Mouse (Mus musculus) heart, embryonic 13.5 days (tissue): ENCODE results near the gene Gabarap. TPM values are rescaled to one million over a fixed set of nuclear protein-coding genes. Genes with fewer than 3 reads are reported as not detected.
A peak's percentile ranks its signal among the peaks of the same experiment; 100 is the strongest.
"Not testable (repeated sequence)": the region's sequence is repeated elsewhere in the genome, so short reads cannot be mapped to it uniquely, and the experiment has no call there.

Source experiments
- ATAC-seq: fragments of 200-750 bp; cut with Nextera tagmentation; 2 replicates; pipeline ENCODE4 v1.8.0; 2017; ENCODE audit warnings: moderate TSS enrichment; ENCODE audit not compliant: insufficient number of reproducible peaks, low FRiP score, low TSS enrichment; ENCODE audit errors: extremely low read depth
- H3K27ac ChIP-seq: fragments of 300-500 bp; sonication (generic); replicated peaks from 2 replicates; pipeline ENCODE4 v1.5.1; 2015; ENCODE audit warnings: moderate library complexity, mild to moderate bottlenecking, inconsistent platforms
- H3K27me3 ChIP-seq: fragments of 300-500 bp; sonication (generic); replicated peaks from 2 replicates; pipeline ENCODE4 v1.6.1; 2015; ENCODE audit warnings: mild to moderate bottlenecking, inconsistent platforms
- H3K36me3 ChIP-seq: fragments of 300-500 bp; sonication (generic); 2 replicates; pipeline ENCODE4 v1.6.1; 2015; ENCODE audit warnings: mild to moderate bottlenecking, inconsistent platforms
- H3K4me1 ChIP-seq: fragments of 300-500 bp; sonication (generic); 2 replicates; pipeline ENCODE4 v1.6.1; 2015; ENCODE audit warnings: inconsistent platforms
- H3K4me2 ChIP-seq: fragments of 300-500 bp; sonication (generic); 2 replicates; pipeline ENCODE4 v1.6.1; 2015; ENCODE audit warnings: inconsistent platforms, mild to moderate bottlenecking, moderate library complexity
- H3K4me3 ChIP-seq: fragments of 300-500 bp; sonication (generic); 2 replicates; pipeline ENCODE4 v1.5.1; 2015; ENCODE audit warnings: moderate library complexity, mild to moderate bottlenecking, inconsistent platforms
- H3K9ac ChIP-seq: fragments of 300-500 bp; sonication (generic); 2 replicates; pipeline ENCODE4 v1.6.1; 2015; ENCODE audit warnings: inconsistent platforms, mild to moderate bottlenecking, moderate library complexity
- H3K9me3 ChIP-seq: fragments of 300-500 bp; sonication (generic); 2 replicates; pipeline ENCODE4 v1.6.1; 2016; ENCODE audit warnings: inconsistent platforms
- WGBS: fragments of 180-500 bp; shearing (Covaris S2); methylation state at CpG from one replicate; pipeline ENCODE4 v1.1.7; 2015; ENCODE audit warnings: mixed read lengths; 5-methylcytosine and 5-hydroxymethylcytosine counted together
- polyA plus RNA-seq: library from polyadenylated mRNA; unstranded; fragments of >200 nt; fragmentation: Nextera tagmentation; extraction: Ambion mirVana; gene quantifications from 2 replicates; pipeline ENCODE4 v1.2.1, GENCODE M21; 2015

The Gabarap gene
- polyA plus RNA-seq, 1 experiment from 2014 or later, result 456 TPM

GRCm38 (mm10) chr11:70016177-70016576 lies 25.2 kb downstream of the Gabarap start:
- H3K4me3 ChIP-seq, ATAC-seq, H3K27me3 ChIP-seq, H3K9ac ChIP-seq, H3K4me2 ChIP-seq, H3K9me3 ChIP-seq, H3K27ac ChIP-seq: not testable (repeated sequence)
- WGBS, result 84% methylated on average over 2 of the region's 2 CpGs
- H3K4me1 ChIP-seq, result peaks cover 63% of the 10 kb centered on the region
- peaks cover 31% of the 10 kb centered on the region for H3K36me3 ChIP-seq

- Histone ChIP-seq H3K4me1 (peaks cover 68% of the 10 kb centered on the region), H3K9ac (peak within 1 kb of the TSS; percentile 90), H3K27me3 (no peaks in the 10 kb centered on the region), H3K4me3 (peak within 1 kb of the TSS; percentile 66), H3K9me3 (no peaks in the 10 kb centered on the region), H3K4me2 (peak within 1 kb of the TSS; percentile 86), H3K36me3 (peaks cover 26% of the 10 kb centered on the region), H3K27ac (peak within 1 kb of the TSS; percentile 87)
- WGBS, result 63% methylated on average over 3 of the region's 3 CpGs
- no peak for ATAC-seq
Observed at GRCm38 (mm10) chr11:70016669-70017068, 25.7 kb downstream of the Gabarap start, which contains the start of gene Dlg4. Dlg4 (plus strand) TSS chr11:70016942.

GRCm38 (mm10) chr11:70017199-70017767 lies 26.3 kb downstream of the Gabarap start:
- H3K4me2 ChIP-seq, result peak overlapping the region; percentile 86; the same call in 1 of the 2 replicates
- H3K4me3 ChIP-seq, result no peak overlapping the region
- H3K9me3 ChIP-seq, result no peaks in the 10 kb centered on the region
- 37% methylated on average over 7 of the region's 7 CpGs for WGBS
- peaks cover 73% of the 10 kb centered on the region for H3K4me1 ChIP-seq
- no peak for ATAC-seq
- no peaks in the 10 kb centered on the region for H3K27me3 ChIP-seq
- peak overlapping the region; percentile 90 for H3K9ac ChIP-seq
- H3K27ac ChIP-seq, result no peak overlapping the region
- peaks cover 20% of the 10 kb centered on the region for H3K36me3 ChIP-seq

- Histone ChIP-seq H3K9me3 (no peaks in the 10 kb centered on the region), H3K4me1 (peaks cover 81% of the 10 kb centered on the region)
- 2% methylated on average over 25 of the region's 25 CpGs for WGBS
Observed at GRCm38 (mm10) chr11:70018131-70018990, 27.4 kb downstream of the Gabarap start.

GRCm38 (mm10) chr11:70019495-70020021 lies 28.6 kb downstream of the Gabarap start:
- Histone ChIP-seq H3K9me3 (no peaks in the 10 kb centered on the region), H3K4me3 (peak overlapping the region; percentile 66), H3K4me1 (peaks cover 79% of the 10 kb centered on the region), H3K27ac (peak overlapping the region; percentile 87), H3K36me3 (no peaks in the 10 kb centered on the region), H3K9ac (peak overlapping the region; percentile 90), H3K4me2 (peak overlapping the region; percentile 86), H3K27me3 (no peaks in the 10 kb centered on the region)
- WGBS, result 7% methylated on average over 1 of the region's 2 CpGs
- ATAC-seq, result no peak

More at GRCm38 (mm10) chr11:70018131-70018990, 27.4 kb downstream of the Gabarap start:
- Histone ChIP-seq H3K4me3 (peak overlapping the region; percentile 66), H3K4me2 (peak overlapping the region; percentile 86), H3K27ac (peak overlapping the region; percentile 87), H3K27me3 (no peaks in the 10 kb centered on the region), H3K36me3 (peaks cover 9% of the 10 kb centered on the region), H3K9ac (peak overlapping the region; percentile 90)
- no peak for ATAC-seq

- H3K4me2 ChIP-seq, result peak overlapping the region; percentile 86
- ATAC-seq, result no peak
- no peaks in the 10 kb centered on the region for H3K9me3 ChIP-seq
- H3K27me3 ChIP-seq, result no peaks in the 10 kb centered on the region
- peak overlapping the region; percentile 90 for H3K9ac ChIP-seq
- peaks cover 75% of the 10 kb centered on the region for H3K4me1 ChIP-seq
- H3K27ac ChIP-seq, result peak overlapping the region; percentile 87
- WGBS, result 27% methylated on average over 8 of the region's 8 CpGs
- no peaks in the 10 kb centered on the region for H3K36me3 ChIP-seq
- H3K4me3 ChIP-seq, result peak overlapping the region; percentile 66
Observed at GRCm38 (mm10) chr11:70020022-70020631, 29.2 kb downstream of the Gabarap start.

- peaks cover 76% of the 10 kb centered on the region for H3K4me1 ChIP-seq
- no peaks in the 10 kb centered on the region for H3K27me3 ChIP-seq
- no peaks in the 10 kb centered on the region for H3K9me3 ChIP-seq
- ATAC-seq, result peak; percentile 64
- peak overlapping the region; percentile 66 for H3K4me3 ChIP-seq
- no peaks in the 10 kb centered on the region for H3K36me3 ChIP-seq
- peak overlapping the region; percentile 87 for H3K27ac ChIP-seq
- under 1% methylated on average over 8 of the region's 8 CpGs for WGBS
- peak overlapping the region; percentile 86 for H3K4me2 ChIP-seq
- peak overlapping the region; percentile 90 for H3K9ac ChIP-seq
Observed at GRCm38 (mm10) chr11:70020731-70021263, 29.9 kb downstream of the Gabarap start.

- 3% methylated on average over 39 of the region's 40 CpGs for WGBS
- peak; percentile 74 for ATAC-seq
- peaks cover 81% of the 10 kb centered on the region for H3K4me1 ChIP-seq
- H3K4me3 ChIP-seq, result peak overlapping the region; percentile 66
- H3K9ac ChIP-seq, result peak overlapping the region; percentile 61
- H3K9me3 ChIP-seq, result no peaks in the 10 kb centered on the region
- H3K36me3 ChIP-seq, result no peaks in the 10 kb centered on the region
- H3K27me3 ChIP-seq, result no peaks in the 10 kb centered on the region
- H3K27ac ChIP-seq, result peak overlapping the region; percentile 87
- peak overlapping the region; percentile 86 for H3K4me2 ChIP-seq
Observed at GRCm38 (mm10) chr11:70021264-70022132, 30.6 kb downstream of the Gabarap start.

GRCm38 (mm10) chr11:70023481-70024150 lies 32.7 kb downstream of the Gabarap start:
- no peak overlapping the region for H3K27ac ChIP-seq
- no peaks in the 10 kb centered on the region for H3K9me3 ChIP-seq
- H3K4me3 ChIP-seq, result peak overlapping the region; percentile 49
- H3K9ac ChIP-seq, result peak overlapping the region; percentile 78
- no peak for ATAC-seq
- H3K27me3 ChIP-seq, result peaks cover 7% of the 10 kb centered on the region; the same call in 1 of the 2 replicates
- H3K4me1 ChIP-seq, result peaks cover 86% of the 10 kb centered on the region
- H3K4me2 ChIP-seq, result peak overlapping the region; percentile 73
- 6% methylated on average over 19 of the region's 29 CpGs for WGBS
- H3K36me3 ChIP-seq, result no peaks in the 10 kb centered on the region

- ATAC-seq, result no peak
- H3K9ac ChIP-seq, result peak overlapping the region; percentile 78
- peaks cover 86% of the 10 kb centered on the region for H3K4me1 ChIP-seq
- no peak overlapping the region for H3K27ac ChIP-seq
- H3K36me3 ChIP-seq, result no peaks in the 10 kb centered on the region
- H3K4me2 ChIP-seq, result peak overlapping the region; percentile 73
- H3K27me3 ChIP-seq, result peaks cover 7% of the 10 kb centered on the region; the same call in 1 of the 2 replicates
- WGBS, result 14% methylated on average over 6 of the region's 6 CpGs
- H3K4me3 ChIP-seq, result peak overlapping the region; percentile 49
- H3K9me3 ChIP-seq, result no peaks in the 10 kb centered on the region
Observed at GRCm38 (mm10) chr11:70024151-70024514, 33.2 kb downstream of the Gabarap start.
